Mouse (Mus musculus): ENCODE results near the gene Megf6. TPM values are rescaled to one million over a fixed set of nuclear protein-coding genes. Genes with fewer than 3 reads are reported as not detected.
A peak's percentile ranks its signal among the peaks of the same experiment; 100 is the strongest.

The Megf6 gene
- polyA plus RNA-seq, 1 experiment = 0.55 TPM

GRCm38 (mm10) chr4:154171931-154172604, 1.5 kb downstream of the Megf6 start:
- H3K27me3 ChIP-seq (replicated peaks; ENCODE audit: control insufficient read depth, insufficient read depth, low read length) = peaks cover 1% of the 10 kb centered on the region; the same call in 1 of the 2 replicates
- DNase-seq = no peak
- H3K36me3 ChIP-seq (ENCODE audit: control insufficient read depth, insufficient read depth, low read length) = no peaks in the 10 kb centered on the region
- no peak overlapping the region for H3K27ac ChIP-seq (ENCODE audit: insufficient read depth, low read depth, low read length)
- H3K4me3 ChIP-seq (ENCODE audit: insufficient read depth, low read depth, low read length) = no peak overlapping the region
- no peak for TF ChIP-seq CTCF (conservative IDR thresholded peaks at IDR 0.05; ENCODE audit: insufficient read depth, insufficient read length, low read depth, low read length)
- WGBS = 44% methylated on average over 13 of the region's 13 CpGs
- no peaks in the 10 kb centered on the region for H3K4me1 ChIP-seq (ENCODE audit: control insufficient read depth, insufficient read depth, low read length)

DNA sequence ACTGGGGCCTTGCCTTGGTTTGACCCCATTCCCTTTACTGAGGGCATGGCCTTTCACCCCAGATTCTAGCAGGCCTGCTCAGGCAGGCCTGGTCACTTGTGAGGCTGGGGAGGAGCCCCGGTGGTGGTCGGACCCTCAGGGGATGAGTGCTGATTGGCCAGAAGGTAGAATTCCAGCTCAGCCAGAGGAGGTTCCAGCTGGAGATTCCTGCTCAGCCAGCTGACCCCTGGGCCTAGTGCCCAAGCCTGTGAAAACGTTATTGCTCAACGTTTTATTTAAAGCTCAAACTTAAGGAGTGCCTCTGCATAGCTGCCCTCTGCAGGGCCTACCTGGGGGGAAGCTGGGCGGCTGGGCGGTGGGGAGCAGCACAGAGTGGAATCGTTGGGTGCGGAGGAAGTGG, 6.7 kb downstream of the Megf6 start:
- Histone ChIP-seq H3K36me3 (ENCODE audit: control insufficient read depth, insufficient read depth, low read length) (no peaks in the 10 kb centered on the region), H3K4me1 (ENCODE audit: control insufficient read depth, insufficient read depth, low read length) (no peaks in the 10 kb centered on the region), H3K4me3 (ENCODE audit: insufficient read depth, low read depth, low read length) (no peak overlapping the region), H3K27me3 (replicated peaks; ENCODE audit: control insufficient read depth, insufficient read depth, low read length) (no peaks in the 10 kb centered on the region), H3K27ac (ENCODE audit: insufficient read depth, low read depth, low read length) (no peak overlapping the region)
- DNase-seq = no peak
- TF ChIP-seq CTCF (conservative IDR thresholded peaks at IDR 0.05; ENCODE audit: insufficient read depth, insufficient read length, low read depth, low read length) = no peak
- TF ChIP-seq POLR2A (IDR thresholded peaks at IDR 0.05; ENCODE audit: low read depth, low read length) = no peak
- WGBS = 53% methylated on average over 8 of the region's 8 CpGs

DNA sequence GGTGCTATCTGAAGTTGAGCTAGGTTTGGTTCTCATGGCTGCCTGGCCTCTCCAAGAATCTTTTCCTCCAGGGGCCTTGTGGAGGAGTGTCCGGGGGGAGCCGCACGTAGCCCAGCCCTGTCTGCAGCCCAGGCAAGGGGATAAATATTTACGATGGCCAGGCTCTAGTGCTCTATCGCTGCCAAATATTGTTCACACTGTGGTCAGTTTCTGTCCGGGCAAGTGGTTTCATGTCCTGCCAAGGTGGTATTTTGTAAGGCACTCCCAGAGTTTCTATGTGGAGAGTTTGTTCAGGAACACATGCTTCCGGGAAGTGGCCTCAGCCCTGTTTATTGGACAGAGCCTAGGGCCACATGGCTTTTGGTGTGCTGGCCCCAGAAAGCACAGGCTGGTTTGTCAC, 10.5 kb downstream of the Megf6 start:
- Histone ChIP-seq H3K27ac (ENCODE audit: insufficient read depth, low read depth, low read length) (no peak overlapping the region), H3K4me3 (ENCODE audit: insufficient read depth, low read depth, low read length) (no peak overlapping the region), H3K4me1 (ENCODE audit: control insufficient read depth, insufficient read depth, low read length) (no peaks in the 10 kb centered on the region), H3K36me3 (ENCODE audit: control insufficient read depth, insufficient read depth, low read length) (no peaks in the 10 kb centered on the region), H3K27me3 (replicated peaks; ENCODE audit: control insufficient read depth, insufficient read depth, low read length) (no peaks in the 10 kb centered on the region)
- WGBS = 54% methylated on average over 7 of the region's 7 CpGs
- TF ChIP-seq CTCF (conservative IDR thresholded peaks at IDR 0.05; ENCODE audit: insufficient read depth, insufficient read length, low read depth, low read length) (no peak), POLR2A (IDR thresholded peaks at IDR 0.05; ENCODE audit: low read depth, low read length) (no peak)
- DNase-seq = no peak

- Histone ChIP-seq H3K36me3 (ENCODE audit: control insufficient read depth, insufficient read depth, low read length) (no peaks in the 10 kb centered on the region), H3K27ac (ENCODE audit: insufficient read depth, low read depth, low read length) (no peak overlapping the region), H3K4me3 (ENCODE audit: insufficient read depth, low read depth, low read length) (no peak overlapping the region), H3K27me3 (replicated peaks; ENCODE audit: control insufficient read depth, insufficient read depth, low read length) (no peaks in the 10 kb centered on the region), H3K4me1 (ENCODE audit: control insufficient read depth, insufficient read depth, low read length) (no peaks in the 10 kb centered on the region)
- WGBS = 52% methylated on average over 5 of the region's 5 CpGs
- TF ChIP-seq CTCF (conservative IDR thresholded peaks at IDR 0.05; ENCODE audit: insufficient read depth, insufficient read length, low read depth, low read length) (no peak), POLR2A (IDR thresholded peaks at IDR 0.05; ENCODE audit: low read depth, low read length) (no peak)
- DNase-seq = peak; percentile 28
Observed at GRCm38 (mm10) chr4:154183566-154183965, 13.0 kb downstream of the Megf6 start.

DNA sequence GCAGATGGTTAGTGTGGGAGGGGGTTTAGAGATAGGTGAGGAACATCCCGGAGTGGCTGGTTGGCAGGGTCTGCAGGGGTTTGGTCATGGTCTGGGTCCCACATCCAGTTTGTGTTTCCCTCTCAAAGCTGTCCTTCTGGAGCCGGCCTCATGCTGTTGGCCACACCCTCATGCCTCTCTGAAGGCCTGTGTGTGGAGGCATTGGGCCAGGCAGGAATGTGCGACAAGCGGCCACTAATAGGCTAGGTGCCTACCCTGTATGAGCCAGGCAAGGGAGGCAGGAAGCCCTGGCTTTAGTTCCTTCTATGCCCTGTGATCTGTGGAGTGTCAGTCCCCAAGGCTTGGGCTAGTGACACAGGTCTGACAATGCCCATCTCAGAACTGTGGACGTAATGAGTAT, 14.5 kb downstream of the Megf6 start:
- no peak for DNase-seq
- Histone ChIP-seq H3K27me3 (replicated peaks; ENCODE audit: control insufficient read depth, insufficient read depth, low read length) (no peaks in the 10 kb centered on the region), H3K27ac (ENCODE audit: insufficient read depth, low read depth, low read length) (no peak overlapping the region), H3K36me3 (ENCODE audit: control insufficient read depth, insufficient read depth, low read length) (no peaks in the 10 kb centered on the region), H3K4me1 (ENCODE audit: control insufficient read depth, insufficient read depth, low read length) (no peaks in the 10 kb centered on the region), H3K4me3 (ENCODE audit: insufficient read depth, low read depth, low read length) (no peak overlapping the region)
- no peak for TF ChIP-seq POLR2A (IDR thresholded peaks at IDR 0.05; ENCODE audit: low read depth, low read length)
- no peak for TF ChIP-seq CTCF (conservative IDR thresholded peaks at IDR 0.05; ENCODE audit: insufficient read depth, insufficient read length, low read depth, low read length)
- WGBS = 72% methylated on average over 5 of the region's 5 CpGs

DNA sequence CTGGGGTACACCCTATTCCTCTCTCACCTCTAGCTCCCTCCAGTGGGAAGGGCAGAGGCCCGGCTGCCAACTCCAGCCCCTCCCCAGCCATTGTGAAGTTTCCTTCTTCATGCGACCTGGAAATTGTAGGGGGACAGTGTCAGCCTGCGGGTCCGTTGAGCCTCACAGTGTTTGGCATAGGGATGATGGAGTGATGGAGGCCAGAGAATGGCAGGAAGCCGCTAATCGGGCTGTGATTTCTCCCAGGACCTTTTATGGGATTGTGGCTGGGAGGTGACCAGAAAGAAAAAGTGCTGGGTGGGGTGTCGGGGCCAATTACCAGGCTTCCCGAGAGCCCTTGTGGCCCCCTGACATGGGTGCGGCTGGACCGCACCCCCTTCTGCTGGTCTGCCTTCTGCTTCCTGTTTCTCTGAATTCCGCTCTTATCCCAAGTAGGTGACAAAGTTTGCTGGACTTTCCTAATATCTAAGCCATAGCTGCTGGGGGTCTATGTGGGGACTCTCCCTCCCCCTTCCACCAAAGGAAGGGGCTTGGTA, 15.5 kb downstream of the Megf6 start:
- Histone ChIP-seq H3K36me3 (ENCODE audit: control insufficient read depth, insufficient read depth, low read length) (no peaks in the 10 kb centered on the region), H3K4me3 (ENCODE audit: insufficient read depth, low read depth, low read length) (no peak overlapping the region), H3K27me3 (replicated peaks; ENCODE audit: control insufficient read depth, insufficient read depth, low read length) (no peaks in the 10 kb centered on the region), H3K27ac (ENCODE audit: insufficient read depth, low read depth, low read length) (no peak overlapping the region), H3K4me1 (ENCODE audit: control insufficient read depth, insufficient read depth, low read length) (no peaks in the 10 kb centered on the region)
- 71% methylated on average over 11 of the region's 11 CpGs for WGBS
- no peak for DNase-seq
- no peak for TF ChIP-seq CTCF (conservative IDR thresholded peaks at IDR 0.05; ENCODE audit: insufficient read depth, insufficient read length, low read depth, low read length)
- no peak for TF ChIP-seq POLR2A (IDR thresholded peaks at IDR 0.05; ENCODE audit: low read depth, low read length)

DNA sequence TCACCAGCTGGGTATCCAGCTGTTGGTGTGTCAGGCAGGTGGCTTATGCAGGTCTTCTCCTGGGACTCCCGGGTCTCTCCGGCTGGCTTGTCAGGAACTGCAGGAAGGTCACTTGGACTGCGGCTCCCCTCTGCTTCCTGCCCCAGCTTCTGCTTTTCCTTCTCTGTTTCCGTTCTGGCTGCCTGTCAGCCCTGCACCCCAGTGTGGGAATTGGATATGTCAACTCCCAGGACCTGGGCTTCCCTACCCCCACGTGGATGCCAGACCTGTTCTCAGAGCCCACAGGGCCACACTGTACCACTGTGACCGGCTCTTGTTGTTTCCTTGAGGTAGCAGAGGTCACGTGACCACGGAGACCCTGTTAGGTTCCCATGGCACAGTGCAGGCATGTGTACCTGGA, 18.4 kb downstream of the Megf6 start:
- H3K27me3 ChIP-seq (replicated peaks; ENCODE audit: control insufficient read depth, insufficient read depth, low read length) = no peaks in the 10 kb centered on the region
- WGBS = 33% methylated on average over 8 of the region's 8 CpGs
- peak; percentile 48 for DNase-seq
- H3K4me1 ChIP-seq (ENCODE audit: control insufficient read depth, insufficient read depth, low read length) = no peaks in the 10 kb centered on the region
- H3K36me3 ChIP-seq (ENCODE audit: control insufficient read depth, insufficient read depth, low read length) = no peaks in the 10 kb centered on the region
- TF ChIP-seq POLR2A (IDR thresholded peaks at IDR 0.05; ENCODE audit: low read depth, low read length) (no peak), CTCF (conservative IDR thresholded peaks at IDR 0.05; ENCODE audit: insufficient read depth, insufficient read length, low read depth, low read length) (no peak)
- no peak overlapping the region for H3K27ac ChIP-seq (ENCODE audit: insufficient read depth, low read depth, low read length)
- H3K4me3 ChIP-seq (ENCODE audit: insufficient read depth, low read depth, low read length) = no peak overlapping the region
